ENCODE assay signal across 10 mouse cellular contexts in the genomic region with DNA sequence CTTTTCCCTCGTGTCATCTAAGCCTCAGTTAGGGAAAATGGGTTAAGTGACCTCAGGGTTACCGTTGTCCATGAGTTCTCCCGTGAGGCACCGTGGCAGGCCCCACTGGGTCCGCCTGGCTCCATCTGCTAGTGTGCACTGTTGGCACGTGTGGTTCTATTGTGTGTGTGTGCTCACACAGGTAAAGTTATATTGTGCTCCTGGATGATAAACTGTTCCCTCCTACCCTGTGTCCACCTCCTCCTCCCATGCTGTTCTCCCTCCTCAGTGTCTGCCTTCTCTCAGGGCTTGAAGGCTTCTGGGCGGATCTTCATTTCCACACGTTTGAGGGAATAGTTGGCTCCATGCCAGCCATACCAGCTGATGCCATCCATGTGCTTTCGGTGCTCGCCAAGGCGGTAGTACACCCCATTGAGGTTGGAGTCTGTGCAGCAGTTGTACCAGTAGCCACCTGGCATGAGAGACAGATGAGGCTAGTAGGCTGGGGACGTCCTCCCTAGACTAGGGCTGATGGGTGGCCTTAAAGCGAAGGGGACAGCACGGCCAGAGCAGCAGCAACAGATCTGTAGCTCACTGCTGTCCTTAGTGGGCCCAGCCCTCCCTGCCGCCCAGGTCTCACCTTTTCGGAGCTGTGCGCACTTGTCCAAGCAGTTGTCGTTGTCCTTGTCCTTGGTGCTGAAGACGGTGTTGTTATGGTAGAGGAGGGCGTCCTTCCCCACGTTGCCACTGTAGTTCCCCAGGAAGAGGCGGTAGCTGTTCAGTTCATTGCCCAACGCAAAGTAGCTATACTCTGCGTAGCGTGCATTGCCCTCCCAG. TPM values are rescaled to one million over a fixed set of nuclear protein-coding genes. Genes with fewer than 3 reads are reported as not detected.
DNase-seq lines count a peak whose midpoint lies in the region; ATAC-seq lines count a peak whose summit lies in the region.
"Had no signal": no experiment of that assay in that cellular context is flagged by ENCODE, and none has a peak within 500 bp of the region (broad histone marks: within the 10 kb centered on the region; RNA-seq: fewer than 3 reads in every experiment).

No protein-coding gene starts in this region.

- H3K4me1 ChIP-seq in kidney, embryonic 16.5 days (ENCODE audit: insufficient read depth, low read length), result no peaks in the 10 kb centered on the region
- H3K4me1 ChIP-seq: midbrain, embryonic 12.5 days had no signal

- no peak overlapping the region for H3K4me2 ChIP-seq in kidney, embryonic 16.5 days (replicated peaks; ENCODE audit: low read depth, low read length)
- H3K4me2 ChIP-seq: midbrain, embryonic 12.5 days had no signal

- WGBS in kidney, embryonic 16.5 days, result 83% methylated on average over 25 of the region's 25 CpGs

- intact Hi-C loops in left cerebral cortex, postnatal 4 days (cut with DNase I), result no loop called here
- intact Hi-C loops in heart, postnatal 10 days (cut with DNase I), result no loop called here

- 0 out of 2 replicates have a peak, but pooled peaks have one; percentile 58 for ATAC-seq in kidney, embryonic 16.5 days (ENCODE audit: low FRiP score, low TSS enrichment)
- no peak for ATAC-seq in CD4-positive, CD25-positive, alpha-beta regulatory T cell, adult 4 months
- ATAC-seq: Patski had no signal

- peaks cover 50% of the 10 kb centered on the region for H3K36me3 ChIP-seq in kidney, embryonic 16.5 days (ENCODE audit: insufficient read depth, low read length)

- H3K9ac ChIP-seq in kidney, embryonic 16.5 days (replicated peaks; ENCODE audit: low read length), result no peak overlapping the region
- H3K9ac ChIP-seq: midbrain, embryonic 12.5 days had no signal

- no peaks in the 10 kb centered on the region for H3K9me3 ChIP-seq in kidney, embryonic 16.5 days (ENCODE audit: low read length)
- H3K9me3 ChIP-seq: midbrain, embryonic 12.5 days had no signal

- no peak overlapping the region for H3K4me3 ChIP-seq in kidney, embryonic 16.5 days (ENCODE audit: low read length)
- H3K4me3 ChIP-seq: midbrain, embryonic 12.5 days had no signal

- no peak for DNase-seq in kidney, adult 9 months
- DNase-seq in R1 (ENCODE audit: low read depth, low spot score), result peak; percentile 82
- peak; percentile 38 to 84 for DNase-seq in cerebellum, postnatal 4 days (ENCODE audit: low spot score in 2 of 2)
- peak; percentile 94 for DNase-seq in left cerebral cortex, postnatal 4 days
- DNase-seq in lung, adult 18-20 months, result no peak
- no peak for DNase-seq in heart, postnatal 10 days

- no peaks in the 10 kb centered on the region for H3K27me3 ChIP-seq in kidney, embryonic 16.5 days (ENCODE audit: insufficient read depth, low read length)
- H3K27me3 ChIP-seq: midbrain, embryonic 12.5 days; Patski had no signal

- no peak overlapping the region for H3K27ac ChIP-seq in kidney, embryonic 16.5 days (ENCODE audit: low read length)
- H3K27ac ChIP-seq: midbrain, embryonic 12.5 days had no signal

RNA-seq across cellular contexts. Expression of a gene that starts 4.2 kb away (rescaled TPM):
- 1.8 and 2.0 TPM in 2 replicates for polyA plus RNA-seq in kidney, embryonic 16.5 days (2015; fragmentation: Nextera tagmentation; extraction: Ambion mirVana)
- under 1 TPM in 1 of 2 experiments, not detected in 1; 0.42 TPM for total RNA-seq in left cerebral cortex, postnatal 4 days (2021)
- polyA plus RNA-seq in CD4-positive, CD25-positive, alpha-beta regulatory T cell, adult 4 months (2017; shearing (Covaris generic)), result under 1 TPM; 0.59 to 0.65 TPM
- 1 to 10 TPM; 3.3 to 4.8 TPM for total RNA-seq in heart, postnatal 10 days (2021)

RNA-seq across cellular contexts. Expression of a gene that starts 47.7 kb away (rescaled TPM):
- 16.3 and 18.8 TPM in 2 replicates for polyA plus RNA-seq in kidney, embryonic 16.5 days (2015; fragmentation: Nextera tagmentation; extraction: Ambion mirVana)
- 10 to 100 TPM; 78.8 to 79.3 TPM for total RNA-seq in left cerebral cortex, postnatal 4 days (2021)
- polyA plus RNA-seq in CD4-positive, CD25-positive, alpha-beta regulatory T cell, adult 4 months (2017; shearing (Covaris generic)), result 10 to 100 TPM in 1 of 2 experiments, 1 to 10 TPM in 1; 7.9 to 13.0 TPM
- total RNA-seq in heart, postnatal 10 days (2021), result 10 to 100 TPM; 57.5 to 59.4 TPM

RNA-seq across cellular contexts. Expression of a gene that starts 51.5 kb away (rescaled TPM):
- polyA plus RNA-seq in kidney, embryonic 16.5 days (2015; fragmentation: Nextera tagmentation; extraction: Ambion mirVana), result 32.7 and 33.1 TPM in 2 replicates
- 1 to 10 TPM; 8.5 to 8.6 TPM for total RNA-seq in left cerebral cortex, postnatal 4 days (2021)
- 10 to 100 TPM in 1 of 2 experiments, 1 to 10 TPM in 1; 8.7 to 12.9 TPM for polyA plus RNA-seq in CD4-positive, CD25-positive, alpha-beta regulatory T cell, adult 4 months (2017; shearing (Covaris generic))
- total RNA-seq in heart, postnatal 10 days (2021), result 10 to 100 TPM; 22.7 TPM

Comparison
In these comparisons a context has a peak if more than half of its experiments do, and no peak if none do; other contexts are left out.
1. DNase-seq: peak in R1 (single experiment), cerebellum, postnatal 4 days (2 of 2) and left cerebral cortex, postnatal 4 days (single experiment); none in kidney, adult 9 months (single experiment), lung, adult 18-20 months (0 of 2) and heart, postnatal 10 days (0 of 2).